Mouse (Mus musculus): ENCODE data around the gene Rhov. TPM values are rescaled to one million over a fixed set of nuclear protein-coding genes. Genes with fewer than 3 reads are reported as not detected.

Gene Rhov
- polyA plus RNA-seq, 1 experiment from 2014 or later, result 1.3 TPM

DNA sequence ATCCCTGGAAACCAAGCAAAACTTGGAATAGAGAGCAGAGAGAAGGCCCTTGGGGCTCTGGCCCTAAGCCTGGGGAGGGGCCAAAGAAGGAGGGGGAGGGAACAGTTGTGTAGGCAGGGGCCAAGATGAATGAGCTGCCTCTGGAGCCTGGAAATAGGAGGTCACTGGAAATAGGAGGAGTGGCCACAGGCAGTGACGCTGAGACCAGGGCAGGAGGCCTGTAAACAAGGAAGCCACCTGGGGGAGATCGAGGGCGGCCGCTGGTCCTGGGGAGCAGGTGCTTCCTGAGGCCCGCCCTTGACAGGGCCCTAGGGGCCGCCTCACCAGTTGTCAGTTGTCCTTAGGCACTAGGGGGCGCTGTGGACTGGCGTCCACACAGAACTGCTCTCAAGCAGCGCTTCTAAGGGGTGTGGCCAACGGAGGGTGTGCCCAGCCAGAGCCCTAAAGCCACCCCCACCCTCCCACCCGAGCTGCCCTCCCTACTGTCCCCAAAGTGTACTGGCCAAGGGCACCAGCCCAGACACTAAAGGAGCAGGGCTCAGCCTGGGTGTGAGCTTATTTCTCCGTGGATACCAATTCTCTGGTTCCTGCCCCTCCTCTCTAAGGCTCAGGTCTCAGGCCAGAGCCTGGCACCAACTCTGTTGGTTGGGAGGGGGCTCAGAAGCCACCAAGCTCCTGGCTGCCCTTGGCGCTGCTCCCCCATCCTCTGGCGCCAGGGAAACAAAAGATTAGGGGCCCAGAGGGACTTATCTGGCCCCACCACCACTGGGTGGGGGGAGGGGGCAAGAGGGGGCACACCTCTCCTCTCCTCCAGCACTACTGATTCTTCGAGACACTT lies 29.1 kb upstream of the Rhov start:
- 0 out of 2 replicates have a peak, but pooled peaks cover 3% of the 10 kb centered on the region for H3K4me1 ChIP-seq (replicated peaks; ENCODE audit: control insufficient read depth, insufficient read depth, low read length)
- peak overlapping the region; percentile 57 for H3K4me2 ChIP-seq (replicated peaks; ENCODE audit: low read depth)
- no peaks in the 10 kb centered on the region for H3K27me3 ChIP-seq (replicated peaks; ENCODE audit: control insufficient read depth, insufficient read depth, low read length)
- no peak overlapping the region for H3K9ac ChIP-seq (ENCODE audit: low read depth, low read length)
- peaks cover 35% of the 10 kb centered on the region for H3K36me3 ChIP-seq (ENCODE audit: control insufficient read depth, insufficient read depth)
- ATAC-seq, result peak; percentile 92
- TF ChIP-seq CTCF (IDR thresholded peaks at IDR 0.05; ENCODE audit: low read depth), result peak; percentile 91
- H3K9me3 ChIP-seq (ENCODE audit: control insufficient read depth), result no peaks in the 10 kb centered on the region
- peak overlapping the region; percentile 1; the same call in 1 of the 2 replicates for H3K4me3 ChIP-seq (ENCODE audit: low read depth, low read length)
- WGBS, result 6% methylated on average over 14 of the region's 15 CpGs
- H3K27ac ChIP-seq (ENCODE audit: low read depth, low read length), result peak overlapping the region; percentile 30; the same call in 1 of the 2 replicates

- Histone ChIP-seq H3K4me1 (replicated peaks; ENCODE audit: control insufficient read depth, insufficient read depth, low read length) (0 out of 2 replicates have a peak, but pooled peaks cover 3% of the 10 kb centered on the region), H3K4me3 (ENCODE audit: low read depth, low read length) (no peak overlapping the region), H3K27me3 (replicated peaks; ENCODE audit: control insufficient read depth, insufficient read depth, low read length) (no peaks in the 10 kb centered on the region), H3K9me3 (ENCODE audit: control insufficient read depth) (no peaks in the 10 kb centered on the region), H3K36me3 (ENCODE audit: control insufficient read depth, insufficient read depth) (peaks cover 49% of the 10 kb centered on the region), H3K9ac (ENCODE audit: low read depth, low read length) (no peak overlapping the region), H3K4me2 (replicated peaks; ENCODE audit: low read depth) (no peak overlapping the region), H3K27ac (ENCODE audit: low read depth, low read length) (peak overlapping the region; percentile 1; the same call in 1 of the 2 replicates)
- no peak for ATAC-seq
- WGBS, result 89% methylated on average over 2 of the region's 2 CpGs
- TF ChIP-seq CTCF (IDR thresholded peaks at IDR 0.05; ENCODE audit: low read depth), result no peak
Measured at GRCm38 (mm10) chr2:119298839-119299238, 27.8 kb upstream of the Rhov start.

GRCm38 (mm10) chr2:119298330-119298729 lies 27.3 kb upstream of the Rhov start:
- no peak for ATAC-seq
- Histone ChIP-seq H3K27ac (ENCODE audit: low read depth, low read length) (peak overlapping the region; percentile 1; the same call in 1 of the 2 replicates), H3K27me3 (replicated peaks; ENCODE audit: control insufficient read depth, insufficient read depth, low read length) (no peaks in the 10 kb centered on the region), H3K4me2 (replicated peaks; ENCODE audit: low read depth) (no peak overlapping the region), H3K9me3 (ENCODE audit: control insufficient read depth) (no peaks in the 10 kb centered on the region), H3K9ac (ENCODE audit: low read depth, low read length) (no peak overlapping the region), H3K36me3 (ENCODE audit: control insufficient read depth, insufficient read depth) (peaks cover 54% of the 10 kb centered on the region), H3K4me3 (ENCODE audit: low read depth, low read length) (no peak overlapping the region), H3K4me1 (replicated peaks; ENCODE audit: control insufficient read depth, insufficient read depth, low read length) (0 out of 2 replicates have a peak, but pooled peaks cover 3% of the 10 kb centered on the region)
- 32% methylated on average over 5 of the region's 5 CpGs for WGBS
- peak; percentile 83 for TF ChIP-seq CTCF (IDR thresholded peaks at IDR 0.05; ENCODE audit: low read depth)

DNA sequence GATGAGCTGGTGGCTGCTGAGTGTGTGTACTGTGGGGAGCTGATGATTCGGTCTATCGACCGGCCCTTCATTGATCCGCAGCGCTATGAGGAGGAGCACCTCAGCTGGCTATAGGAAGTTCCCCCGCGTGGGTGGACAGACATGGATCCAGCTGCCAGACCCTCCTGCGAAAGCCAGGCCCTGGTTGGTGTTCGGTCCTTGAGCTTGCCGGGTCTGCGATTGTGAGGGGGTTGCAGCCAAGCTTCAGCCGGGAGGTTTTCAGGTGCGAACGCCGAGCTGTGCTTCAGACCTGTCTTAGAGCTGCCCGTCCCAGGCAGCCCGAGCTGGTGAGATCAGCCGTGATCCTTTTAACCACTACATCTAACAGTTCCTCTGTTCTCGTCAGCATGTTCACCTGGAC lies 26.4 kb upstream of the Rhov start:
- peaks cover 62% of the 10 kb centered on the region for H3K36me3 ChIP-seq (ENCODE audit: control insufficient read depth, insufficient read depth)
- H3K9ac ChIP-seq (ENCODE audit: low read depth, low read length), result no peak overlapping the region
- no peak for ATAC-seq
- H3K27ac ChIP-seq (ENCODE audit: low read depth, low read length), result no peak overlapping the region
- no peaks in the 10 kb centered on the region for H3K27me3 ChIP-seq (replicated peaks; ENCODE audit: control insufficient read depth, insufficient read depth, low read length)
- H3K9me3 ChIP-seq (ENCODE audit: control insufficient read depth), result no peaks in the 10 kb centered on the region
- 96% methylated on average over 19 of the region's 19 CpGs for WGBS
- no peak for TF ChIP-seq CTCF (IDR thresholded peaks at IDR 0.05; ENCODE audit: low read depth)
- H3K4me2 ChIP-seq (replicated peaks; ENCODE audit: low read depth), result no peak overlapping the region
- H3K4me3 ChIP-seq (ENCODE audit: low read depth, low read length), result no peak overlapping the region
- H3K4me1 ChIP-seq (replicated peaks; ENCODE audit: control insufficient read depth, insufficient read depth, low read length), result 0 out of 2 replicates have a peak, but pooled peaks cover 3% of the 10 kb centered on the region

- H3K9me3 ChIP-seq (ENCODE audit: control insufficient read depth), result no peaks in the 10 kb centered on the region
- H3K4me1 ChIP-seq (replicated peaks; ENCODE audit: control insufficient read depth, insufficient read depth, low read length), result 0 out of 2 replicates have a peak, but pooled peaks cover 3% of the 10 kb centered on the region
- no peak for TF ChIP-seq CTCF (IDR thresholded peaks at IDR 0.05; ENCODE audit: low read depth)
- no peak overlapping the region for H3K4me3 ChIP-seq (ENCODE audit: low read depth, low read length)
- H3K27me3 ChIP-seq (replicated peaks; ENCODE audit: control insufficient read depth, insufficient read depth, low read length), result no peaks in the 10 kb centered on the region
- H3K4me2 ChIP-seq (replicated peaks; ENCODE audit: low read depth), result no peak overlapping the region
- H3K9ac ChIP-seq (ENCODE audit: low read depth, low read length), result no peak overlapping the region
- peaks cover 70% of the 10 kb centered on the region for H3K36me3 ChIP-seq (ENCODE audit: control insufficient read depth, insufficient read depth)
- 88% methylated on average over 12 of the region's 12 CpGs for WGBS
- ATAC-seq, result no peak
- H3K27ac ChIP-seq (ENCODE audit: low read depth, low read length), result no peak overlapping the region
Measured at GRCm38 (mm10) chr2:119296756-119297155, 25.7 kb upstream of the Rhov start.

DNA sequence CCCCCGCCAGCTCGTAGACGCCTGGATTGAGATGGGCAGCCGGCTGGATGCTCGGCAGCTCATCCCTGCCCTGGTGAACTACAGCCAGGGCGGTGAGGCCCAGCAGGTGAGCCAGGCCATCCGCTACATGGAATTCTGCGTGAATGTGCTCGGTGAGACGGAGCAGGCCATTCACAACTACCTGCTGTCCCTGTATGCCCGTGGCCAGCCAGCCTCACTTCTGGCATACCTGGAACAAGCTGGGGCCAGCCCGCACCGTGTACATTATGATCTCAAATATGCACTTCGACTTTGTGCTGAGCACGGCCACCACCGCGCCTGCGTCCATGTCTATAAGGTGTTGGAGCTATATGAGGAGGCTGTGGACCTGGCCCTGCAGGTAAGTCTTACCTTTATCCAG lies 23.3 kb upstream of the Rhov start:
- Histone ChIP-seq H3K9ac (ENCODE audit: low read depth, low read length) (no peak overlapping the region), H3K27ac (ENCODE audit: low read depth, low read length) (no peak overlapping the region; the same call in 1 of the 2 replicates), H3K27me3 (replicated peaks; ENCODE audit: control insufficient read depth, insufficient read depth, low read length) (no peaks in the 10 kb centered on the region), H3K4me1 (replicated peaks; ENCODE audit: control insufficient read depth, insufficient read depth, low read length) (no peaks in the 10 kb centered on the region), H3K4me3 (ENCODE audit: low read depth, low read length) (no peak overlapping the region), H3K9me3 (ENCODE audit: control insufficient read depth) (no peaks in the 10 kb centered on the region), H3K4me2 (replicated peaks; ENCODE audit: low read depth) (0 out of 2 replicates have a peak overlapping the region, but pooled peaks have one; percentile 21), H3K36me3 (ENCODE audit: control insufficient read depth, insufficient read depth) (peaks cover 77% of the 10 kb centered on the region)
- WGBS, result 90% methylated on average over 18 of the region's 18 CpGs
- no peak for ATAC-seq
- TF ChIP-seq CTCF (IDR thresholded peaks at IDR 0.05; ENCODE audit: low read depth), result no peak

Data from intestine, postnatal 0 days (tissue).